Comparison of ENCODE assay signal across 39 mouse cellular contexts in the genomic region with DNA sequence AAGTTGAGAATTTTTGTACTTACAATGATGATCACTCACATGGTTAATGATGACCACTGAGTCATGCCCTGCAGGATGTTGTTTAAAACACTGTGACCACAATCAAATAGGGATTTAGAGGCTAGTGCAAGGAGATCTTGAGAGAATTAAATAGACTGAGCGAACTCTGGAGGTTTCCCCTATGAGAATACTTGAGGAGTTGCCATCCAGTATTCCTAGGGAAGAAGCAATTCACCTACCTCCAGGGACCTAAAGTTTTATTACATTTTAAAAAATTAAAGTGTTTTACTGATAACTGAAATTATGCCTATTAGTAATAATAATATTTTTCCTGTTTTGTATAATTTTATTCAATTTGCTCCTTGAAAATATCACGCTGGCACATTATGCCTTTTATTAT. TPM values are rescaled to one million over a fixed set of nuclear protein-coding genes. Genes with fewer than 3 reads are reported as not detected.
"Had no signal": no experiment of that assay in that cellular context is flagged by ENCODE, and none has a peak within 500 bp of the region (broad histone marks: within the 10 kb centered on the region; RNA-seq: fewer than 3 reads in every experiment).

A gene (minus strand): TSS at position 101 of the 400 bp plus-strand sequence.

- H3K4me3 ChIP-seq: embryonic facial prominence, embryonic 10.5 days; embryonic facial prominence, embryonic 12.5 days; embryonic facial prominence, embryonic 13.5 days; embryonic facial prominence, embryonic 15.5 days; erythroblast, embryonic 14.5 days; forebrain, embryonic 10.5 days; forebrain, embryonic 12.5 days; forebrain, embryonic 13.5 days; forebrain, embryonic 15.5 days; gastrocnemius, adult 2 months; heart, adult 2 months had no signal

- ATAC-seq: forebrain, embryonic 13.5 days; forebrain, embryonic 14.5 days; forebrain, embryonic 15.5 days; forebrain, embryonic 16.5 days; forebrain, postnatal 0 days had no signal

- H3K27me3 ChIP-seq: embryonic facial prominence, embryonic 12.5 days; embryonic facial prominence, embryonic 13.5 days; embryonic facial prominence, embryonic 15.5 days; forebrain, embryonic 12.5 days; forebrain, embryonic 13.5 days; forebrain, embryonic 15.5 days had no signal

- H3K36me3 ChIP-seq: embryonic facial prominence, embryonic 10.5 days; embryonic facial prominence, embryonic 12.5 days; embryonic facial prominence, embryonic 13.5 days; embryonic facial prominence, embryonic 15.5 days; forebrain, embryonic 10.5 days; forebrain, embryonic 12.5 days; forebrain, embryonic 15.5 days had no signal

- H3K9ac ChIP-seq: embryonic facial prominence, embryonic 12.5 days; embryonic facial prominence, embryonic 13.5 days; embryonic facial prominence, embryonic 15.5 days; forebrain, embryonic 12.5 days; forebrain, embryonic 13.5 days; forebrain, embryonic 15.5 days; forebrain, postnatal 0 days had no signal

- DNase-seq: cerebellum, adult 9-10 months; cerebellum, adult 9-11 months; cerebellum, postnatal 10 days; cerebellum, postnatal 14 days; cerebellum, postnatal 25 days; cerebellum, postnatal 36 days; embryo, embryonic 11 days; forebrain, postnatal 0 days; gastrocnemius, adult 2 months; gastrocnemius, postnatal 10 days; gastrocnemius, postnatal 14 days; gastrocnemius, postnatal 25 days; gastrocnemius, postnatal 36 days; heart, adult 11 months; heart, adult 18-20 months; heart, adult 2 months had no signal

- H3K27ac ChIP-seq: embryonic facial prominence, embryonic 10.5 days; embryonic facial prominence, embryonic 12.5 days; embryonic facial prominence, embryonic 13.5 days; embryonic facial prominence, embryonic 15.5 days; forebrain, embryonic 10.5 days; forebrain, embryonic 12.5 days; forebrain, embryonic 13.5 days; forebrain, embryonic 15.5 days; gastrocnemius, adult 2 months; heart, adult 2 months had no signal

- H3K9me3 ChIP-seq: embryonic facial prominence, embryonic 15.5 days had no signal

- H3K4me1 ChIP-seq: embryonic facial prominence, embryonic 10.5 days; embryonic facial prominence, embryonic 12.5 days; embryonic facial prominence, embryonic 13.5 days; embryonic facial prominence, embryonic 15.5 days; forebrain, embryonic 10.5 days; forebrain, embryonic 12.5 days; forebrain, embryonic 13.5 days; forebrain, embryonic 15.5 days had no signal

- H3K4me2 ChIP-seq: embryonic facial prominence, embryonic 12.5 days; embryonic facial prominence, embryonic 13.5 days; embryonic facial prominence, embryonic 15.5 days; forebrain, embryonic 12.5 days; forebrain, embryonic 13.5 days; forebrain, embryonic 15.5 days had no signal

RNA-seq across cellular contexts. Expression of the gene that starts here (rescaled TPM):
- total RNA-seq: common myeloid progenitor, adult 5-6 weeks; forebrain, postnatal 0 days; gastrocnemius, adult 18-20 months; gastrocnemius, adult 2 months; gastrocnemius, adult 8-10 months; gastrocnemius, postnatal 10 days; gastrocnemius, postnatal 14 days; gastrocnemius, postnatal 25 days; gastrocnemius, postnatal 36 days; gastrocnemius, postnatal 4 days; granulocyte monocyte progenitor cell, adult 5-6 weeks; heart, adult 18-20 months; heart, adult 2 months; heart, adult 8-10 months had no signal
- polyA plus RNA-seq: cortical plate, adult 2 months; embryonic facial prominence, embryonic 10.5 days; embryonic facial prominence, embryonic 11.5 days; embryonic facial prominence, embryonic 12.5 days; embryonic facial prominence, embryonic 13.5 days; embryonic facial prominence, embryonic 14.5 days; embryonic facial prominence, embryonic 15.5 days; erythroblast, embryonic 14.5 days; forebrain, embryonic 10.5 days; forebrain, embryonic 11.5 days; forebrain, embryonic 12.5 days; forebrain, embryonic 13.5 days; forebrain, embryonic 14.5 days; forebrain, embryonic 15.5 days; forebrain, embryonic 16.5 days; forebrain, postnatal 0 days; frontal cortex, adult 2 months; gonadal fat pad, adult 2 months; heart, adult 2 months had no signal
